Mouse (Mus musculus) spleen, adult 18-20 months (tissue): ENCODE data around the gene Nlrx1.
"Not testable (repeated sequence)": the region's sequence is repeated elsewhere in the genome, so short reads cannot be mapped to it uniquely, and the experiment has no call there.

Experiments used
- DNase-seq, 2 experiments: peaks; one replicate each; pipeline ENCODE4 v3.0.0; 2022; ENCODE audit warnings: mixed read lengths in 2 of 2

Nlrx1 gene

GRCm38 (mm10) chr9:44268432-44268831, at the start of gene Nlrx1:
Nlrx1 (minus strand) TSS chr9:44268599.
- no peak for DNase-seq

GRCm38 (mm10) chr9:44317452-44317851, 49.1 kb upstream of the Nlrx1 start:
- DNase-seq, result no peak

GRCm38 (mm10) chr9:44314910-44315309, 46.5 kb upstream of the Nlrx1 start:
- DNase-seq, result no peak

- no peak for DNase-seq
Observed at GRCm38 (mm10) chr9:44314257-44314547, 45.8 kb upstream of the Nlrx1 start.

- no peak for DNase-seq
Observed at GRCm38 (mm10) chr9:44313476-44314256, 45.3 kb upstream of the Nlrx1 start.

- no peak for DNase-seq
Observed at GRCm38 (mm10) chr9:44311136-44312134, 43.0 kb upstream of the Nlrx1 start.

GRCm38 (mm10) chr9:44310750-44311135, 42.3 kb upstream of the Nlrx1 start:
- no peak for DNase-seq

- DNase-seq, result no peak
Observed at GRCm38 (mm10) chr9:44309756-44310155, 41.4 kb upstream of the Nlrx1 start.

- no peak for DNase-seq
Observed at GRCm38 (mm10) chr9:44307248-44307647, 38.8 kb upstream of the Nlrx1 start.

GRCm38 (mm10) chr9:44306532-44306931, 38.1 kb upstream of the Nlrx1 start:
- no peak for DNase-seq

- DNase-seq, result peak; percentile 93 to 98
Observed at GRCm38 (mm10) chr9:44305466-44306079, 37.2 kb upstream of the Nlrx1 start, which contains the start of gene Hinfp. Hinfp (minus strand) TSS chr9:44305671.

GRCm38 (mm10) chr9:44300001-44300400, 31.6 kb upstream of the Nlrx1 start:
- not testable (repeated sequence) for DNase-seq

GRCm38 (mm10) chr9:44292490-44292889, 24.1 kb upstream of the Nlrx1 start:
- peak in 1 of 2 experiments; percentile 58 for DNase-seq

- no peak for DNase-seq
Observed at GRCm38 (mm10) chr9:44288959-44289291, 20.5 kb upstream of the Nlrx1 start.

GRCm38 (mm10) chr9:44288076-44288958, 19.9 kb upstream of the Nlrx1 start, which contains the start of gene Abcg4:
Abcg4 (minus strand) TSS chr9:44288615.
- peak in 1 of 2 experiments; percentile 20 for DNase-seq

- no peak for DNase-seq
Observed at GRCm38 (mm10) chr9:44287401-44288075, 19.1 kb upstream of the Nlrx1 start.

- DNase-seq, result no peak
Observed at GRCm38 (mm10) chr9:44287003-44287400, 18.6 kb upstream of the Nlrx1 start.

GRCm38 (mm10) chr9:44286256-44286850, 18.0 kb upstream of the Nlrx1 start:
- no peak for DNase-seq

- no peak for DNase-seq
Observed at GRCm38 (mm10) chr9:44283183-44283582, 14.8 kb upstream of the Nlrx1 start.

GRCm38 (mm10) chr9:44269973-44270372, 1.6 kb upstream of the Nlrx1 start:
- no peak for DNase-seq

GRCm38 (mm10) chr9:44269077-44269476, 678 bp upstream of the Nlrx1 start:
- peak in 1 of 2 experiments; percentile 51 for DNase-seq
